Mouse (Mus musculus) MEL (cell line): Measurements from ENCODE around the gene Bcl6b. TPM values are rescaled to one million over a fixed set of nuclear protein-coding genes. Genes with fewer than 3 reads are reported as not detected.

Experiments
- DNase-seq: peaks from one replicate; pipeline ENCODE4 v3.0.0; 2011; ENCODE audit warnings: low read depth, low spot score
- H3K27ac ChIP-seq: 2 replicates; pipeline ENCODE4 v1.5.1; 2012; ENCODE audit warnings: low read depth, mild to moderate bottlenecking, control low read depth, low read length, moderate library complexity; ENCODE audit not compliant: control insufficient read depth
- H3K27me3 ChIP-seq, 2 experiments: fragments of 150-350 bp in 1 of 2; sonication (generic) in 1 of 2; 2 replicates each; pipeline ENCODE4 v1.6.1; 2012; ENCODE audit warnings: low read length in 2 of 2, mild to moderate bottlenecking in 2 of 2, improper control_type of control experiment in 1 of 2, moderate library complexity in 1 of 2; ENCODE audit not compliant: insufficient read depth in 2 of 2, control insufficient read depth in 1 of 2
- H3K36me3 ChIP-seq, 2 experiments: 2 replicates each; pipeline ENCODE4 v1.6.1; 2012 to 2014; ENCODE audit warnings: low read length in 2 of 2, improper control_type of control experiment in 1 of 2, inconsistent platforms in 1 of 2, mild to moderate bottlenecking in 1 of 2; ENCODE audit not compliant: insufficient read depth in 2 of 2, control insufficient read depth in 1 of 2
- H3K4me1 ChIP-seq, 2 experiments: fragments of 150-350 bp in 1 of 2; sonication (generic) in 1 of 2; 2 replicates each; pipeline ENCODE4 v1.6.1; 2012; ENCODE audit warnings: low read length in 2 of 2, improper control_type of control experiment in 1 of 2, mild to moderate bottlenecking in 1 of 2; ENCODE audit not compliant: insufficient read depth in 2 of 2, control insufficient read depth in 1 of 2
- H3K4me3 ChIP-seq, 2 experiments: fragments of 150-350 bp in 1 of 2; sonication (generic) in 1 of 2; 2 replicates each; pipeline ENCODE4 v1.5.1; 2012; ENCODE audit warnings: low read depth in 2 of 2, low read length in 2 of 2, mild to moderate bottlenecking in 2 of 2, moderate library complexity in 2 of 2, control low read depth in 1 of 2, improper control_type of control experiment in 1 of 2; ENCODE audit not compliant: control insufficient read depth in 1 of 2, insufficient read depth in 1 of 2
- H3K79me2 ChIP-seq: 2 replicates; pipeline ENCODE4 v1.6.1; 2012; ENCODE audit warnings: mild to moderate bottlenecking, low read length, moderate library complexity; ENCODE audit not compliant: control insufficient read depth, poor library complexity, insufficient read depth
- H3K9ac ChIP-seq: 2 replicates; pipeline ENCODE4 v1.6.1; 2012; ENCODE audit warnings: low read depth, mild to moderate bottlenecking, control low read depth, low read length, moderate library complexity; ENCODE audit not compliant: control insufficient read depth, poor library complexity, severe bottlenecking
- H3K9me3 ChIP-seq: fragments of 150-350 bp; sonication (generic); replicated peaks from 2 replicates; pipeline ENCODE4 v1.6.1; 2012; ENCODE audit warnings: mild to moderate bottlenecking, low read length, improper control_type of control experiment, moderate library complexity; ENCODE audit not compliant: insufficient read depth
- BHLHE40 ChIP-seq: IDR thresholded peaks from 2 replicates; pipeline ENCODE4 v1.6.1; 2012; ENCODE audit warnings: low read depth, mild to moderate bottlenecking, inconsistent platforms, low read length, improper control_type of control experiment, borderline replicate concordance
- CHD2 ChIP-seq: IDR thresholded peaks from 2 replicates; pipeline ENCODE4 v1.6.1; 2011; ENCODE audit warnings: low read length, improper control_type of control experiment
- CTCF ChIP-seq, 3 experiments: IDR thresholded peaks in 2 of 3; conservative IDR thresholded peaks in 1 of 3; 2 replicates each; pipeline ENCODE4 v1.5.1; 2011 to 2012; ENCODE audit warnings: low read length in 3 of 3, low read depth in 2 of 3, mild to moderate bottlenecking in 2 of 3, improper control_type of control experiment in 1 of 3, inconsistent platforms in 1 of 3, mixed read lengths in 1 of 3, moderate library complexity in 1 of 3; ENCODE audit not compliant: control insufficient read depth in 1 of 3, insufficient read depth in 1 of 3, poor library complexity in 1 of 3, severe bottlenecking in 1 of 3
- E2F4 ChIP-seq: IDR thresholded peaks from 2 replicates; pipeline ENCODE4 v1.6.1; 2011; ENCODE audit warnings: low read depth, low read length, improper control_type of control experiment, borderline replicate concordance
- ELF1 ChIP-seq: IDR thresholded peaks from 2 replicates; pipeline ENCODE4 v1.6.1; 2014; ENCODE audit warnings: low read depth, mild to moderate bottlenecking, inconsistent platforms, low read length, improper control_type of control experiment, moderate library complexity
- ETS1 ChIP-seq: IDR thresholded peaks from 2 replicates; pipeline ENCODE4 v1.6.1; 2012; ENCODE audit warnings: low read depth, mild to moderate bottlenecking, inconsistent platforms, low read length, improper control_type of control experiment, moderate library complexity
- GATA1 ChIP-seq: IDR thresholded peaks from 2 replicates; pipeline ENCODE4 v1.6.1; 2011; ENCODE audit warnings: low read depth, low read length, improper control_type of control experiment
- HCFC1 ChIP-seq: IDR thresholded peaks from 2 replicates; pipeline ENCODE4 v1.6.1; 2012; ENCODE audit warnings: low read depth, mild to moderate bottlenecking, inconsistent platforms, low read length, improper control_type of control experiment, moderate library complexity
- MEF2A ChIP-seq: IDR thresholded peaks from 2 replicates; pipeline ENCODE4 v1.6.1; 2014; ENCODE audit warnings: low read depth, mild to moderate bottlenecking, inconsistent platforms, low read length, improper control_type of control experiment; ENCODE audit not compliant: poor library complexity, insufficient replicate concordance, severe bottlenecking; ENCODE audit errors: extremely low read depth
- MXI1 ChIP-seq: IDR thresholded peaks from 2 replicates; pipeline ENCODE4 v1.6.1; 2011; ENCODE audit warnings: mild to moderate bottlenecking, low read depth, low read length, improper control_type of control experiment
- MYB ChIP-seq: IDR thresholded peaks from 2 replicates; pipeline ENCODE4 v1.6.1; 2011; ENCODE audit warnings: mild to moderate bottlenecking, low read depth, low read length, improper control_type of control experiment
- POLR2AphosphoS5 ChIP-seq: IDR thresholded peaks from 2 replicates; pipeline ENCODE4 v1.6.1; 2012; ENCODE audit warnings: low read depth, borderline replicate concordance, mild to moderate bottlenecking, inconsistent platforms, low read length, moderate library complexity, mixed read lengths
- RAD21 ChIP-seq: IDR thresholded peaks from 2 replicates; pipeline ENCODE4 v1.6.1; 2011; ENCODE audit warnings: mild to moderate bottlenecking, low read depth, low read length, improper control_type of control experiment
- SIN3A ChIP-seq: IDR thresholded peaks from 2 replicates; pipeline ENCODE4 v1.6.1; 2012; ENCODE audit warnings: low read length, improper control_type of control experiment, inconsistent platforms
- SMC3 ChIP-seq: IDR thresholded peaks from 2 replicates; pipeline ENCODE4 v1.6.1; 2011; ENCODE audit warnings: low read depth, low read length, improper control_type of control experiment
- TBP ChIP-seq: IDR thresholded peaks from 2 replicates; pipeline ENCODE4 v1.8.0; 2011; ENCODE audit warnings: low read depth, low read length, improper control_type of control experiment
- TCF12 ChIP-seq: IDR thresholded peaks from 2 replicates; pipeline ENCODE4 v1.6.1; 2014; ENCODE audit warnings: low read depth, mild to moderate bottlenecking, inconsistent platforms, low read length, improper control_type of control experiment, moderate library complexity
- USF1 ChIP-seq: IDR thresholded peaks from 2 replicates; pipeline ENCODE4 v1.6.1; 2014; ENCODE audit warnings: low read depth, mild to moderate bottlenecking, inconsistent platforms, low read length, improper control_type of control experiment, moderate library complexity
- ZC3H11A ChIP-seq: IDR thresholded peaks from 2 replicates; pipeline ENCODE4 v1.6.1; 2012; ENCODE audit warnings: low read depth, mild to moderate bottlenecking, inconsistent platforms, low read length, improper control_type of control experiment
- ZKSCAN1 ChIP-seq: IDR thresholded peaks from 2 replicates; pipeline ENCODE4 v1.6.1; 2012; ENCODE audit warnings: low read depth, mild to moderate bottlenecking, inconsistent platforms, low read length, improper control_type of control experiment, moderate library complexity
- ZNF384 ChIP-seq: IDR thresholded peaks from 2 replicates; pipeline ENCODE4 v1.6.1; 2012; ENCODE audit warnings: low read depth, mild to moderate bottlenecking, inconsistent platforms, low read length, improper control_type of control experiment
- polyA plus RNA-seq, 2 experiments: library from polyadenylated mRNA; stranded (reverse) in 1 of 2; unstranded in 1 of 2; fragments of >175 nt in 1 of 2; fragments of >200 nt in 1 of 2; gene quantifications; 2 replicates each; pipeline versions ENCODE4 v1.2.1 to v1.2.4; 2012; ENCODE audit warnings: low replicate concordance in 2 of 2, low read depth in 1 of 2; ENCODE audit not compliant: insufficient read length in 2 of 2, insufficient read depth in 1 of 2, missing spikeins in 1 of 2
- total RNA-seq: library from RNA; depleted of rRNA; stranded (reverse); fragments of 300-350 nt; gene quantifications from 2 replicates; pipeline ENCODE4 v1.2.3, GENCODE M21; 2012

Bcl6b gene
- total and polyA plus RNA-seq, 3 experiments, result not detected

GRCm38 (mm10) chr11:70212896-70213295, 16.7 kb downstream of the Bcl6b start:
- Histone ChIP-seq H3K36me3 (no peaks in the 10 kb centered on the region), H3K4me3 (no peak overlapping the region), H3K79me2 (no peaks in the 10 kb centered on the region), H3K9ac (peak overlapping the region; percentile 30), H3K9me3 (no peaks in the 10 kb centered on the region)
- TF ChIP-seq SIN3A, result peak; percentile 67
- TF ChIP-seq E2F4, result no peak
- TF ChIP-seq ZC3H11A, result peak; percentile 88
- peak; percentile 95 for TF ChIP-seq SMC3
- peak; percentile 44 to 96 (median 65) for TF ChIP-seq CTCF (IDR thresholded peaks at IDR 0.05 in 2 of 3, conservative IDR thresholded peaks at IDR 0.05 in 1 of 3; ENCODE audit: control insufficient read depth in 1 of 3, insufficient read depth in 1 of 3, low read depth in 2 of 3, low read length in 3 of 3, poor library complexity in 1 of 3, severe bottlenecking in 1 of 3)
- 0 out of 2 replicates have a peak, but pooled peaks have one; percentile 8 for TF ChIP-seq ZNF384
- peak; percentile 69; the same call in 1 of the 2 replicates for TF ChIP-seq ELF1
- TF ChIP-seq ETS1, result no peak
- TF ChIP-seq HCFC1, result 0 out of 2 replicates have a peak, but pooled peaks have one; percentile 43
- no peak for TF ChIP-seq ZKSCAN1
- no peak for TF ChIP-seq MYB
- TF ChIP-seq RAD21, result peak; percentile 96
- TF ChIP-seq CHD2, result no peak
- TF ChIP-seq, all 39 proteins: peak for 8
- H3K4me1 ChIP-seq, result peaks cover 0 to 5% of the 10 kb centered on the region in 2 experiments; a peak in 1 of 4 replicates
- DNase-seq, result peak; percentile 89
- H3K27me3 ChIP-seq, result no peaks in the 10 kb centered on the region
- H3K27ac ChIP-seq, result no peak overlapping the region

GRCm38 (mm10) chr11:70212423-70212822, 17.2 kb downstream of the Bcl6b start, which contains the start of gene Slc16a11:
TSS of gene Slc16a11 (plus strand) at chr11:70212752.
- no peak for DNase-seq
- TF ChIP-seq TBP, result no peak
- no peaks in the 10 kb centered on the region for H3K79me2 ChIP-seq
- no peaks in the 10 kb centered on the region for H3K9me3 ChIP-seq
- no peak within 1 kb of the TSS for H3K27ac ChIP-seq
- no peak within 1 kb of the TSS for H3K4me3 ChIP-seq
- H3K27me3 ChIP-seq, result no peaks in the 10 kb centered on the region; a peak in 1 of 4 replicates
- H3K4me1 ChIP-seq, result peaks cover 0 to 5% of the 10 kb centered on the region in 2 experiments; a peak in 1 of 4 replicates
- no peaks in the 10 kb centered on the region for H3K36me3 ChIP-seq
- peak within 1 kb of the TSS; percentile 30 for H3K9ac ChIP-seq

DNA sequence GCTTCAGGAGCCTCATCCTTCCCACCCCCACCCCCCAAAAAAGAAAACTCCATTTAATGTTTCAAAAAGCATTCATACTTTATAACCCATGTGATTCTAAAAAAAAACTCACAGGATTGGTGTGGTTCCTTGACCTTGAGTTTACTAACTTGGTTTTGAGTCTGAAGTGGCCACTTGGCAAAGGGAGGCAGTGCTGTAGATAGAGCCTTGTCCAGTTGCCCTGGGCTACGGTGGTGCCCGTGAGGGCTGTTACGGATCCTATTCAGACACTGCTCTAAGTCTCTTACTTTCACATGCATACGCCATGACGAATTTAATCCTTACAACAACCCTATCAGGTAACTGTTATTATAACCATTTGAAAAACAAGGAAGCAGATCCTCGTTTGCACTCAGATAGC, 17.6 kb downstream of the Bcl6b start:
- Histone ChIP-seq H3K79me2 (no peaks in the 10 kb centered on the region), H3K9ac (no peak overlapping the region), H3K36me3 (no peaks in the 10 kb centered on the region), H3K9me3 (no peaks in the 10 kb centered on the region), H3K27ac (no peak overlapping the region), H3K27me3 (no peaks in the 10 kb centered on the region; a peak in 1 of 4 replicates), H3K4me1 (peaks cover 0 to 5% of the 10 kb centered on the region in 2 experiments; a peak in 1 of 4 replicates), H3K4me3 (no peak overlapping the region)
- no peak for TF ChIP-seq USF1
- TF ChIP-seq HCFC1, result no peak
- no peak for TF ChIP-seq BHLHE40
- TF ChIP-seq GATA1, result no peak
- TF ChIP-seq MXI1, result no peak
- TF ChIP-seq TCF12, result no peak
- TF ChIP-seq POLR2AphosphoS5, result no peak
- no peak for TF ChIP-seq ZNF384
- no peak for TF ChIP-seq SMC3
- no peak for TF ChIP-seq ELF1
- TF ChIP-seq MEF2A, result no peak
- no peak for TF ChIP-seq E2F4
- no peak for TF ChIP-seq CHD2
- TF ChIP-seq ZC3H11A, result no peak
- DNase-seq, result no peak
